Mouse (Mus musculus): ENCODE data around the gene Sertad2. TPM values are rescaled to one million over a fixed set of nuclear protein-coding genes. Genes with fewer than 3 reads are reported as not detected.

Sertad2 gene
- total and polyA plus RNA-seq, 3 experiments, result 5.9 to 13.1 (median 6.0) TPM

DNA sequence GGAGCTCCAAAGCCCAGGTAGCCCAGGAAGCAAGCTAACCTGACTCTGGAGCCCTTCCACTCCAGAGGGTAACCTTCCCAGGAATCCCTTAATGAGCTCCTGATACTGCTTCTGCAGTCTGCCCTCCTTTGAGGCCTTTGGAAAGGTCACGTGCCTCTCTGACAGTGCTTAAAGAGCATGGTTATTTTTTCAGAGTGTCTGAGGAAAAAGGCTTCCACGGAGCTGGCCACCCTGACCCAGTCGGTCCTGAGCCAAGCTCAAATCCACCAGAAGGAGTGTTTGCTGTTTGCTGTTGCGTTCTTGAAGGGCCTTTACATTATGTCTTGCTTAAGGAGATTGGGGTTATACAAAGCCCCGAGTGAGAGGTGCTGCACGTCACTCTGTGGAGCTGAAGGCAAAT is 101.8 kb downstream of the Sertad2 start:
- H3K4me3 ChIP-seq (replicated peaks in 1 of 3; ENCODE audit: low read depth in 2 of 3, low read length in 2 of 3, poor library complexity in 1 of 3), result no peak overlapping the region
- no peak overlapping the region for H3K27ac ChIP-seq (ENCODE audit: insufficient read depth, low read depth)
- no peak for DNase-seq (ENCODE audit: extremely low read depth)
- no peak overlapping the region for H3K4me2 ChIP-seq (ENCODE audit: insufficient read depth, low read depth, poor library complexity, severe bottlenecking)
- peaks cover 13 to 30% of the 10 kb centered on the region in 2 experiments for H3K36me3 ChIP-seq (replicated peaks in 1 of 2; ENCODE audit: control insufficient read depth in 1 of 2, insufficient read depth in 1 of 2, low read length in 1 of 2)
- peaks cover 14% of the 10 kb centered on the region for H3K79me2 ChIP-seq (replicated peaks; ENCODE audit: control insufficient read depth, extremely low read depth, insufficient read depth, poor library complexity, severe bottlenecking)
- dilution Hi-C loops (cut with MboI; ENCODE audit: extremely low pct_ligation_motif_present, extremely low pct_unique_long_range_greater_than_20kb, low sequenced_read_pairs) (no loop called here), in situ Hi-C loops (cut with MboI; ENCODE audit: low pct_ligation_motif_present, low pct_unique_long_range_greater_than_20kb, low sequenced_read_pairs) (no loop called here)
- peaks cover 3 to 56% of the 10 kb centered on the region in 2 experiments; a peak in 3 of 4 replicates for H3K4me1 ChIP-seq (ENCODE audit: control insufficient read depth in 1 of 2, insufficient read depth in 2 of 2)
- TF ChIP-seq MAFK (IDR thresholded peaks at IDR 0.05; ENCODE audit: insufficient replicate concordance, low read length) (no peak), NRF1 (IDR thresholded peaks at IDR 0.05; ENCODE audit: low read depth, low read length) (no peak), TBP (conservative IDR thresholded peaks at IDR 0.05; ENCODE audit: low read depth, low read length) (no peak), CHD2 (IDR thresholded peaks at IDR 0.05; ENCODE audit: low read length) (no peak), MYC (IDR thresholded peaks at IDR 0.05; ENCODE audit: low read depth, low read length) (no peak), KAT2A (IDR thresholded peaks at IDR 0.05; ENCODE audit: insufficient replicate concordance, low read length) (no peak), TCF12 (IDR thresholded peaks at IDR 0.05; ENCODE audit: low read depth, low read length) (no peak), NELFE (IDR thresholded peaks at IDR 0.05; ENCODE audit: low read depth, low read length) (no peak), HCFC1 (IDR thresholded peaks at IDR 0.05; ENCODE audit: low read depth, low read length) (no peak), RCOR1 (conservative IDR thresholded peaks at IDR 0.05; ENCODE audit: low read depth, low read length) (no peak), USF1 (IDR thresholded peaks at IDR 0.05; ENCODE audit: low read depth, low read length) (no peak), IRF4 (IDR thresholded peaks at IDR 0.05; ENCODE audit: low read depth, low read length) (no peak), POLR2AphosphoS2 (IDR thresholded peaks at IDR 0.05; ENCODE audit: low read depth, low read length) (no peak), JUN (IDR thresholded peaks at IDR 0.05; ENCODE audit: insufficient read depth, low read depth, low read length) (no peak), SIN3A (IDR thresholded peaks at IDR 0.05; ENCODE audit: low read length) (no peak)
- H3K27me3 ChIP-seq (replicated peaks), result no peaks in the 10 kb centered on the region
- H3K9me3 ChIP-seq (replicated peaks; ENCODE audit: low read length), result no peaks in the 10 kb centered on the region
- no peak overlapping the region for H3K9ac ChIP-seq (ENCODE audit: insufficient read depth, low read depth)

DNA sequence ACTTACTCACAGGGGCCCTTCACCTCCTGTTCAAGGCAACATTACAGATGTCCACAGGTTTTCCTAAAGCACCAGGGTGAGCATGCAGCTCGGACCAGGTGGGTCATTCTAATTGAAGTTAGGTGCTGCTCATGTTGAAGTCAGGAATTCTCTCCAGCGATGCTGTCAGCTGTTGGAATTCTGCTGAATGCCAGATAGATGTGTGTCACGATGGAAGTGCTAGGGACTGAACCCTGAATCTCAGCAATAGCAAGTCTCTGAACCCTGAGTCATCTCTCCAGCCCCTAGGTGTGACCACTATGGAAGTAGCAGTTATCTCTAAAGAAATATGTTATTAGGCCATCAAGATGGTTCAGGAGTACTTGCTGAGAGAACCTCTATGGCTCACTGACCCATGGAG is 102.5 kb downstream of the Sertad2 start:
- DNase-seq (ENCODE audit: extremely low read depth), result no peak
- Histone ChIP-seq H3K36me3 (replicated peaks in 1 of 2; ENCODE audit: control insufficient read depth in 1 of 2, insufficient read depth in 1 of 2, low read length in 1 of 2) (peaks cover 16 to 35% of the 10 kb centered on the region in 2 experiments), H3K9ac (ENCODE audit: insufficient read depth, low read depth) (no peak overlapping the region), H3K79me2 (replicated peaks; ENCODE audit: control insufficient read depth, extremely low read depth, insufficient read depth, poor library complexity, severe bottlenecking) (peaks cover 11% of the 10 kb centered on the region), H3K27ac (ENCODE audit: insufficient read depth, low read depth) (no peak overlapping the region), H3K4me1 (ENCODE audit: control insufficient read depth in 1 of 2, insufficient read depth in 2 of 2) (peaks cover 3 to 49% of the 10 kb centered on the region in 2 experiments; a peak in 3 of 4 replicates), H3K4me3 (replicated peaks in 1 of 3; ENCODE audit: low read depth in 2 of 3, low read length in 2 of 3, poor library complexity in 1 of 3) (no peak overlapping the region), H3K9me3 (replicated peaks; ENCODE audit: low read length) (no peaks in the 10 kb centered on the region), H3K4me2 (ENCODE audit: insufficient read depth, low read depth, poor library complexity, severe bottlenecking) (no peak overlapping the region), H3K27me3 (replicated peaks) (no peaks in the 10 kb centered on the region)
- dilution Hi-C loops (cut with MboI; ENCODE audit: extremely low pct_ligation_motif_present, extremely low pct_unique_long_range_greater_than_20kb, low sequenced_read_pairs), result no loop called here
- TF ChIP-seq TCF12 (IDR thresholded peaks at IDR 0.05; ENCODE audit: low read depth, low read length), result no peak
- TF ChIP-seq SIN3A (IDR thresholded peaks at IDR 0.05; ENCODE audit: low read length), result no peak
- no peak for TF ChIP-seq JUN (IDR thresholded peaks at IDR 0.05; ENCODE audit: insufficient read depth, low read depth, low read length)
- TF ChIP-seq POLR2A (IDR thresholded peaks at IDR 0.05; ENCODE audit: low read depth, low read length), result no peak
- no peak for TF ChIP-seq KAT2A (IDR thresholded peaks at IDR 0.05; ENCODE audit: insufficient replicate concordance, low read length)
- no peak for TF ChIP-seq ELF1 (IDR thresholded peaks at IDR 0.05; ENCODE audit: low read depth, low read length)
- TF ChIP-seq SMC3 (IDR thresholded peaks at IDR 0.05; ENCODE audit: low read depth, low read length), result no peak
- no peak for TF ChIP-seq BHLHE40 (IDR thresholded peaks at IDR 0.05; ENCODE audit: low read depth, low read length)
- TF ChIP-seq JUND (conservative IDR thresholded peaks at IDR 0.05; ENCODE audit: low read depth, low read length), result no peak
- TF ChIP-seq RAD21 (IDR thresholded peaks at IDR 0.05; ENCODE audit: low read depth, low read length), result no peak
- TF ChIP-seq EP300 (IDR thresholded peaks at IDR 0.05; ENCODE audit: low read length), result no peak
- in situ Hi-C loops (cut with MboI; ENCODE audit: low pct_ligation_motif_present, low pct_unique_long_range_greater_than_20kb, low sequenced_read_pairs), result no loop called here
